Mouse (Mus musculus): ENCODE measurements around the gene Glg1. TPM values are rescaled to one million over a fixed set of nuclear protein-coding genes. Genes with fewer than 3 reads are reported as not detected.

The Glg1 gene
- polyA plus RNA-seq, 1 experiment from 2014 or later = 77.3 TPM

GRCm38 (mm10) chr8:111114891-111115290, 144.1 kb downstream of the Glg1 start:
- no peak overlapping the region for H3K27ac ChIP-seq
- no peak overlapping the region for H3K9ac ChIP-seq (replicated peaks)
- ATAC-seq = no peak
- H3K4me3 ChIP-seq (replicated peaks) = no peak overlapping the region
- H3K9me3 ChIP-seq = no peaks in the 10 kb centered on the region
- H3K4me2 ChIP-seq (replicated peaks) = no peak overlapping the region
- 94% methylated on average over 5 of the region's 5 CpGs for WGBS
- peaks cover 75% of the 10 kb centered on the region for H3K36me3 ChIP-seq
- H3K27me3 ChIP-seq = no peaks in the 10 kb centered on the region
- no peaks in the 10 kb centered on the region for H3K4me1 ChIP-seq (replicated peaks)

Small RNA genes within 50 kb of the gene (microRNA-seq; reads per million reads assigned to microRNA genes)
- gene Gm23193 = not detected

Other genes starting within 250 kb of the Glg1 start
- gene Ddx19b, start 227.5 kb downstream of the Glg1 start, polyA plus RNA-seq (2015; fragmentation: Nextera tagmentation; extraction: Ambion mirVana) = 8.9 and 9.2 TPM in 2 replicates
- 71.9 and 73.8 TPM in 2 replicates for gene Aars, start 226.1 kb downstream of the Glg1 start, polyA plus RNA-seq (2015; fragmentation: Nextera tagmentation; extraction: Ambion mirVana)
- not detected in 2 replicates for gene Exosc6, start 202.9 kb downstream of the Glg1 start, polyA plus RNA-seq (2015; fragmentation: Nextera tagmentation; extraction: Ambion mirVana)
- 0.23 and 0.30 TPM in 2 replicates for gene Clec18a, start 166.8 kb downstream of the Glg1 start, polyA plus RNA-seq (2015; fragmentation: Nextera tagmentation; extraction: Ambion mirVana)
- 10.4 and 11.0 TPM in 2 replicates for gene Pdpr, start 164.6 kb downstream of the Glg1 start, polyA plus RNA-seq (2015; fragmentation: Nextera tagmentation; extraction: Ambion mirVana)
- 36.3 and 37.5 TPM in 2 replicates for gene Rfwd3, start 41.0 kb upstream of the Glg1 start, polyA plus RNA-seq (2015; fragmentation: Nextera tagmentation; extraction: Ambion mirVana)
- gene Mlkl, start 79.0 kb upstream of the Glg1 start, polyA plus RNA-seq (2015; fragmentation: Nextera tagmentation; extraction: Ambion mirVana) = 0.32 and 0.38 TPM in 2 replicates
- 0.08 TPM in 1 of 2 replicates, not detected in the other for gene Fa2h, start 134.6 kb upstream of the Glg1 start, polyA plus RNA-seq (2015; fragmentation: Nextera tagmentation; extraction: Ambion mirVana)